Mouse (Mus musculus) left cerebral cortex, adult 2 months (tissue): Measurements from ENCODE around the gene Gm11758. TPM values are rescaled to one million over a fixed set of nuclear protein-coding genes. Genes with fewer than 3 reads are reported as not detected.
"Not testable (repeated sequence)": the region's sequence is repeated elsewhere in the genome, so short reads cannot be mapped to it uniquely, and the experiment has no call there.

Experiments used
- DNase-seq, 2 experiments: peaks; one replicate each; pipeline ENCODE4 v3.0.0; 2021 to 2022; ENCODE audit warnings: low spot score in 2 of 2, mixed read lengths in 1 of 2; ENCODE audit errors: extremely low spot score in 1 of 2
- H3K27ac ChIP-seq: fragments of 200-600 bp; 2 replicates; pipeline ENCODE4 v1.8.1; 2022
- H3K4me3 ChIP-seq: fragments of 200-600 bp; 2 replicates; pipeline ENCODE4 v1.8.1; 2022
- CTCF ChIP-seq: fragments of 200-600 bp; IDR thresholded peaks from 2 replicates; pipeline ENCODE4 v1.8.1; 2022; ENCODE audit warnings: antibody characterized with exemption, mild to moderate bottlenecking, moderate library complexity
- intact Hi-C: fragments of 180-260 bp; cut with DNase I; formaldehyde crosslinking; loops from one replicate; pipeline ENCODE4 v1.15.1; 2025
- long read RNA-seq, 2 experiments: library from polyadenylated mRNA; stranded (forward); transcript quantifications; one replicate each; pipeline ENCODE4 v2.0.0; 2021; ENCODE audit warnings: borderline mapping rate in 2 of 2
- total RNA-seq, 2 experiments: library from RNA; stranded (reverse); gene quantifications; 2 replicates each; pipeline ENCODE4 v1.2.3; 2021

The Gm11758 gene
- total RNA-seq, result not detected
- long read RNA-seq, experiment 1, result 0 reads
- long read RNA-seq, experiment 2, result 0 reads

DNA sequence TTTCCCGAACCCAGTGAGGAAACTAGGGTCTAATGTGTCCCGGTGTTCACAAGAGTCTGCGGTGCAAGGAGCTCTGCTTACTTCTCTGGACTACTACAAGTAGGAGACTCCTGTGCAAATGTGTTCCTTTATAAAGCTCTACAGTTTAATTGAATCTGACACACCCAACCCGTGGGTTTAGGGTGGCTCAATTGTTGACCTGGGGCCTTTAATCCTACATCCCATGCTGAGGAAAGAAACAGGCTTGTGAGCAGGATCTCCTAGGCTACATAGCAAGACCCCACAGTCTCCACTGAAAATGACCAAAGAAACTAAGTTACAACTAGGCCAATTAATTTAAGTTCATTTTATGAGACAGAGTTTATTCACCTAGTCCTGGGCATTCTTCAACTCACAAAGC lies at the start of gene Gm11758:
Gene Gm11758, minus strand, starts transcription at position 101 of the 400 bp plus-strand sequence.
- H3K4me3 ChIP-seq, DNase-seq, intact Hi-C loops, H3K27ac ChIP-seq: not testable (repeated sequence)

DNA sequence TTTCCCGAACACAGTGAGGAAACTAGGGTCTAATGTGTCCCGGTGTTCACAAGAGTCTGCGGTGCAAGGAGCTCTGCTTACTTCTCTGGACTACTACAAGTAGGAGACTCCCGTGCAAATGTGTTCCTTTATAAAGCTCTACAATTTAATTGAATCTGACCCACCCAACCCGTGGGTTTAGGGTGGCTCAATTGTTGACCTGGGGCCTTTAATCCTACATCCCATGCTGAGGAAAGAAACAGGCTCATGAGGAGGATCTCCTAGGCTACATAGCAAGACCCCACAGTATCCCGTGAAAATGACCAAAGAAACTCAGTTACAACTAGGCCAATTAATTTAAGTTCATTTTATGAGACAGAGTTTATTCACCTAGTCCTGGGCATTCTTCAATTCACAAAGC lies 44.6 kb upstream of the Gm11758 start, which contains the start of gene Gm11756:
Gene Gm11756, minus strand, starts transcription at position 101 of the 400 bp plus-strand sequence.
- H3K27ac ChIP-seq, intact Hi-C loops, DNase-seq, H3K4me3 ChIP-seq: not testable (repeated sequence)

DNA sequence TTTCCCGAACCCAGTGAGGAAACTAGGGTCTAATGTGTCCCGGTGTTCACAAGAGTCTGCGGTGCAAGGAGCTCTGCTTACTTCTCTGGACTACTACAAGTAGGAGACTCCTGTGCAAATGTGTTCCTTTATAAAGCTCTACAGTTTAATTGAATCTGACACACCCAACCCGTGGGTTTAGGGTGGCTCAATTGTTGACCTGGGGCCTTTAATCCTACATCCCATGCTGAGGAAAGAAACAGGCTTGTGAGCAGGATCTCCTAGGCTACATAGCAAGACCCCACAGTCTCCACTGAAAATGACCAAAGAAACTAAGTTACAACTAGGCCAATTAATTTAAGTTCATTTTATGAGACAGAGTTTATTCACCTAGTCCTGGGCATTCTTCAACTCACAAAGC lies 29.8 kb upstream of the Gm11758 start, which contains the start of gene Gm13871:
Gene Gm13871, minus strand, starts transcription at position 101 of the 400 bp plus-strand sequence.
- DNase-seq, H3K27ac ChIP-seq, H3K4me3 ChIP-seq, intact Hi-C loops: not testable (repeated sequence)

DNA sequence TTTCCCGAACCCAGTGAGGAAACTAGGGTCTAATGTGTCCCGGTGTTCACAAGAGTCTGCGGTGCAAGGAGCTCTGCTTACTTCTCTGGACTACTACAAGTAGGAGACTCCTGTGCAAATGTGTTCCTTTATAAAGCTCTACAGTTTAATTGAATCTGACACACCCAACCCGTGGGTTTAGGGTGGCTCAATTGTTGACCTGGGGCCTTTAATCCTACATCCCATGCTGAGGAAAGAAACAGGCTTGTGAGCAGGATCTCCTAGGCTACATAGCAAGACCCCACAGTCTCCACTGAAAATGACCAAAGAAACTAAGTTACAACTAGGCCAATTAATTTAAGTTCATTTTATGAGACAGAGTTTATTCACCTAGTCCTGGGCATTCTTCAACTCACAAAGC lies 14.9 kb upstream of the Gm11758 start, which contains the start of gene Gm11757:
Gene Gm11757, minus strand, starts transcription at position 101 of the 400 bp plus-strand sequence.
- H3K27ac ChIP-seq, intact Hi-C loops, H3K4me3 ChIP-seq, DNase-seq: not testable (repeated sequence)

DNA sequence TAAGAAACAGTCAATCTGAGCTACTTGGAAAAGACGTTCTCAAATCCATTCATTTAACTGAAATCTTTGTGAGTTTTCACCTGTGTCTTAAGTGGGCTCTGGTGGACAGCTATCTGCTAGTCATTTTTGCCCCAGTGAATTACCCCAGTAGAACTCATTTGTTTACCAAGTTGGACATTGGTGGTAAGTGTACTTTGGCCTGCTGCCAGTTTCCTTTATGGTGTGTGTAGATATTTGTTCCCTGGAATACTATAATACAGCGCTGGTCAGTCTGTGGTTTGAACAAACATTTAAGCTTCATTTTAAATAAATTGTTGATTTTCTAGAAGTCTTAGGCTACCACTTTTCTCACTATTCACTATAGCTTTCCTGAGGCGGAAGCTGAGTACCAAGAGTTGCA lies 49.5 kb downstream of the Gm11758 start:
- no peak for TF ChIP-seq CTCF

More for the DNA sequence above, 49.5 kb downstream of the Gm11758 start:
- DNase-seq, result no peak
- H3K4me3 ChIP-seq, result no peak overlapping the region
- intact Hi-C loops, result no loop called here
- no peak overlapping the region for H3K27ac ChIP-seq

Other genes starting within 250 kb of the Gm11758 start
- not detected for gene Gm11236, start 238.1 kb downstream of the Gm11758 start, total RNA-seq
- not detected for gene Gm11239, start 207.9 kb downstream of the Gm11758 start, total RNA-seq
- not detected for gene Gm428, start 192.8 kb downstream of the Gm11758 start, total RNA-seq
- under 1 TPM in 1 of 2 experiments, not detected in 1; 0.11 TPM for gene Rasef, start 85.3 kb downstream of the Gm11758 start, total RNA-seq
- gene Gm11757, start 14.8 kb upstream of the Gm11758 start, total RNA-seq, result not detected
- gene Gm13871, start 29.7 kb upstream of the Gm11758 start, total RNA-seq, result not detected
- gene Gm11756, start 44.5 kb upstream of the Gm11758 start, total RNA-seq, result not detected
- not detected for gene 2310002L09Rik, start 74.6 kb upstream of the Gm11758 start, total RNA-seq
- gene Frmd3, start 137.2 kb upstream of the Gm11758 start, total RNA-seq, result 1 to 10 TPM; 6.5 to 6.8 TPM